Mouse (Mus musculus) lung, postnatal 25 days (tissue): ENCODE data around the gene Krtdap.

Experiments used
- DNase-seq: peaks from one replicate; pipeline ENCODE4 v3.0.0; 2022; ENCODE audit warnings: low spot score

Krtdap gene

GRCm38 (mm10) chr7:30837277-30837676 is 49.6 kb downstream of the Krtdap start:
- DNase-seq, result no peak

GRCm38 (mm10) chr7:30840306-30840705 is 52.6 kb downstream of the Krtdap start:
- no peak for DNase-seq
